Mouse (Mus musculus): Measurements from ENCODE around the gene Stbd1.

- TF ChIP-seq CTCF (IDR thresholded peaks at IDR 0.05; ENCODE audit: low read depth, low read length) (no peak), GATA1 (IDR thresholded peaks at IDR 0.05; ENCODE audit: borderline replicate concordance, low read length) (no peak), TAL1 (conservative IDR thresholded peaks at IDR 0.05; ENCODE audit: low read depth, low read length) (no peak)
Observed at GRCm38 (mm10) chr5:92621883-92622282, 19.0 kb downstream of the Stbd1 start.

All from G1E (cell line).